Mouse (Mus musculus): ENCODE measurements around the gene Eps8.

DNA sequence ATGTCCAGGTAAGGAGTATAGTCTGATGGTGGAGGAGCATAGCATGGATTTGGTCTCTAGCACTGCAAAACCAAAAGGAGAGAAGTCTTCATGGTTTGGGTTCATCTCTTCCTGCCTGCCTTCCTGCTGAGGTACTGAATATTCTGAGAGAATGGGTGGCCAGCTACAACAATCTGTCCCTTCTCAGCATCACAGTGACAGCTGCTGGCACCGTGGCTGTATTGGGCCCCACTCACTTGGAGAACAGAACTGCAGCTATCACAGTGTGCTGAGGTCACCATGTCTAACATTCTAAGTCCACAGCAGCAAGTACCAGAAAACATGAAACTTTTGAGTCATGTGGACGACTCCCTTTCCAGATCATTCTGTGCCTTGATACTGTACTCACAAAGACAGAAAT is 107.1 kb downstream of the Eps8 start:
- no peak for TF ChIP-seq HCFC1 (IDR thresholded peaks at IDR 0.05; ENCODE audit: borderline replicate concordance, insufficient read depth, low read length)
- TF ChIP-seq CHD2 (IDR thresholded peaks at IDR 0.05; ENCODE audit: low read depth, low read length), result no peak
- no peak for TF ChIP-seq ZC3H11A (IDR thresholded peaks at IDR 0.05; ENCODE audit: borderline replicate concordance, low read depth, low read length)
- no peak for TF ChIP-seq MAFK (IDR thresholded peaks at IDR 0.05; ENCODE audit: insufficient read depth, low read depth, low read length)

Measured in ES-E14 (cell line).